Mouse (Mus musculus) urinary bladder, postnatal 36 days (tissue): ENCODE results near the gene Prkag1.
"Not testable (repeated sequence)": the region's sequence is repeated elsewhere in the genome, so short reads cannot be mapped to it uniquely, and the experiment has no call there.

Experiments
- DNase-seq, 2 experiments: peaks; one replicate each; pipeline ENCODE4 v3.0.0; 2022; ENCODE audit warnings: low spot score in 2 of 2, mixed read lengths in 1 of 2

Gene Prkag1

DNA sequence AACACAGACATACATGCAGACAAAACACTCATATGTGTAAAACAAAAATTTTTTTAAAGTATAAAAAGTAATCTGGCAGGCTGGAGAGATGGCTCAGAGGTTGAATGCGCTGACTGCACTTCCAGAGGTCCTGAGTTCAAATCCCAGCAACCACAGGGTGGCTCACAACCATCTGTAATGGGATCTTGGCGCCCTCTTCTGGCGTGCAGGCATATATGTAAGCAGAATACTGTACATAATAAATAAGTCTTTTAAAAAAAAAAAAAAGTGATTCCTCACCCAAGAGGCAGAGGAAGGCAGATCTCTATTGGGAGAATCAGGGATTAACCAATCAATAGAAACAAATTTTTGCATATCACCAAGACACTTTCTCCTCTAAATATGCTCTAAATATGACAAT, 7.9 kb downstream of the Prkag1 start:
- DNase-seq = no peak

DNA sequence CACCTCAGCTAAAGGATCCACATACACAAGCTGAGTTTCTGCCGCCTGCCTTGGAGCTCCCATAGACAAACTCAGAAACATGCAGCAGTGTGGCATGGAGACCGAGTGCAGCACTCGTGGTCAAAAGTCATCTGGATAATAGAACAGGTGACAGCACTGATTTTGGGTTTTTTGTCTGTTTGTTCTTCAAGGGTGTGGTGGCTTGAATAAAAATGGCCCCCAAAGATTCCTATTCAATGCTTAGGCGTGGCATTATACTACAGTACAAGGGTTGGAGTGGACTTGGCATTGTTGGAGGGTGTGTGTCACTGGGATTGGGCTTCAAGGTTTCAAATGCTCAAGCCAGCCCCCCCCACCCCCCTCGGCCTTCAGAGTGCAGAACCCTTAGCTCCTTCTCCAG, 9.2 kb downstream of the Prkag1 start:
- DNase-seq = no peak

GRCm38 (mm10) chr15:98821403-98821802, 9.9 kb downstream of the Prkag1 start:
- DNase-seq = no peak

GRCm38 (mm10) chr15:98820937-98821336, 10.4 kb downstream of the Prkag1 start:
- DNase-seq = no peak

DNA sequence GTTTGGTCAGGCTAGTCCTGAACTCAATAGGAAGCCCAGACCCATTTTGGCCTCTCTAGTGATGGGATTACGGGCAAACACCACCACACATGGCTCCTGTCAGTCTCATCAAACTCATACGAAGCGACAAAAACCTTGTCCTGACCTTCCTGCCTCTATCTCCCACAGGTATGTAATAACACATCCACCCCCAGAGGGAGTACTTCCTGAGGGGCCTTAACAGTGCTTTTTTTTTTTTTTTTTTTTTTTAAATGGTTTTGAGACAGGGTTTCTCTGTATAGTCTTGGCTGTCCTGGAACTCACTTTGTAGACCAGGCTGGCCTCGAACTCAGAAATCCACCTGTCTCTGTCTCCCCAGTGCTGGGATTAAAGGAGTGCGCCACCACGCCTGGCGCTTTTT, 13.2 kb downstream of the Prkag1 start:
- no peak for DNase-seq

- no peak for DNase-seq
These were observed 18.4 kb downstream of the Prkag1 start for GRCm38 (mm10) chr15:98812741-98813424.

DNA sequence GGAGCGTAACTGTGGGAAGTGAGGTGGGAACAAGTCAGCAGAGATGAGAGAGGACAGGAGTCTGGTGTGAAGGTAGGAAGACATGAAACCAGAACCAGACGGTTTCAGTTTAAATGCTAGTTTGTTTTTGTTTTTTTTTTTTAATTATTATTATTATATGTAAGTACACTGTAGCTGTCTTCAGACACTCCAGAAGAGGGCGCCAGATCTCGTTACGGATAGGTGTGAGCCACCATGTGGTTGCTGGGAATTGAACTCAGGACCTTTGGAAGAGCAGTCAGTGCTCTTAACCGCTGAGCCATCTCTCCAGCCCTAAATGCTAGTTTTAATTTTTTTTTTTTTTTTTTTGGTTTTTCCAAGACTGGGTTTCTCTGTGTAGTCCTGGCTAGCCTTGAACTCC, 21.1 kb downstream of the Prkag1 start:
- DNase-seq = not testable (repeated sequence)

GRCm38 (mm10) chr15:98809390-98809789, 21.9 kb downstream of the Prkag1 start, which contains the start of gene Ddn:
Gene Ddn (minus strand): TSS chr15:98809490.
- no peak for DNase-seq

GRCm38 (mm10) chr15:98808651-98809134, 22.6 kb downstream of the Prkag1 start:
- no peak for DNase-seq

DNA sequence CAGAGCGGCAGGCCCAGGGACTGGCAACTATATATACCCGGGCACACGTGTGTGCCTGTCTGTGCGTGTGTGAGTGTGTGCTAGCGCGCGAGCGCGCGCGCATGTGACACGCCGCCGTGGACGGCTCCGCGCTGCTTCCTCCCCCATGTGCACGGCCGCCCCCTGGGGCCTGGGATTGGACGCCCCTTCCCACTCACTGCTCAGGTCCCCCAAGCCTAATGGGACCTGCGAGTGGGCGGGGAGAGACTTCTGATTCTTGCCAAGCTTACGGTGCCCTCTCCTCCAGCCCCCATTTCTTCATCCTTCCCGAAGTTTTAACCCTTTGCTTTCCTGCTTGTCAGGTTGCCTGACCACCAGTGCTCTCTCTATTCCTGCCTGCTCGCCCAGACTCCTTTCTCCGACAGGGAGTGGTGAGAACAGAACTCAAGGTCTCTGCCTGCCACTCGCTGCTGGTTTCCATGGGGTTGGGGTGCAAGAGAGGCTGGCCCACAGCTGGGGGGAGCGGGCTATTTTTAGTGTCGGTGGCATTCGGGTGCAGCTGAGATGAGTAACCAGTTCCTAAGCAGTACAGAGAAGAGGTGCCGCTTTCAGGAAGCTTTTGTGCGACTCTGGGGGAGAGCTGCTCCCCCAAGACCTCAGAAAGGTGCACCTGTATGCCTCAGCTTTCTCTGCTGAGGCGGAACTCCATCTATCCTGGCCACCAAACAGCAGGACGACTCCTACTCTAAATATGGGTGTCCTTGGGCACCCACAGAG, 23.2 kb downstream of the Prkag1 start:
- no peak for DNase-seq

DNA sequence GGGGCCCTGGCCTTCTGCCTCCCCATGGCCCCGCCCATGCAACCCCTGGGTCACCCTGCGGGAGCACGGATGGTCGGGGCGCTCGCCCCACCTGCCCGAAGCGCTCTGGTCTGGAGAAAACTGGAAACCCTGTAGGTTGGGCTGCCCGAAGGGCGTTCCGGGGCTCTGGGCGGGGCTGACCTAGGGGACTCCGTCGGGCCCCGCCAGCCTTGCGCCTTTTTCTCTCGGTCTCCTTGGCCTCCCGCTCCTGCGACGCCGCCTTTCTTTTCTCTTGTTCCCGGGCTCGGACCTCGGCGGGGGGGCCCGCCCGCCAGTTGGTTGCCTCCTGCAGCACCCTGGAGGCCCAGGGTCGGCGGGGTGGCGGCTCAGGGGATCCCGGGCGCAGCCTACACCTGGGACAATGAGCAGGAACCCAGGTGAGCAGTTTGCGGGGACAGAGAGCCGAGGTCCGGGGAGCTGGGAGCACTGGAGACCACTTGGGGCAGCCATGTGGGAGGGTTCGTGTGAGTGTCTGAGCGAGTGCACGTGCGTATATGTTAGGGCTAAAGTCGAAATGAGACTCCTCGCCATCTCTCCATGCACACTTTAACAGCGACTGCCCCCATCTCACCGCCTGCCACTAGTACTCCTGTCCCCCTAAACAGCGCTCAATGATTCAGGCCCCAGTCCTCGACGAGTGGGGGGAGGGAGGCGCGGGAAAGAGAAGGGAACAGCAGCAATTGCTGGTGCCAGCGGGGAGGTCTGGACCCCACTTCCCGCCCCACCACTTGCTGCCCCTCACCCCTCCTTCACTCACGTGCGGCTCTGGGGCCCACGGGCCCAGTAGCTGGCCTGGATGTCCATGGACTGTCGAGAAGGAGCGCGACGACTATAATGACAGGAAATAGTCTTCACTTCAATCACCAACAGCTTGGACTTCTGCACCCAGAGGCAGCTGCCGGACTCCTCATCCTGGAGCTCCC, 24.2 kb downstream of the Prkag1 start:
- DNase-seq = no peak

DNA sequence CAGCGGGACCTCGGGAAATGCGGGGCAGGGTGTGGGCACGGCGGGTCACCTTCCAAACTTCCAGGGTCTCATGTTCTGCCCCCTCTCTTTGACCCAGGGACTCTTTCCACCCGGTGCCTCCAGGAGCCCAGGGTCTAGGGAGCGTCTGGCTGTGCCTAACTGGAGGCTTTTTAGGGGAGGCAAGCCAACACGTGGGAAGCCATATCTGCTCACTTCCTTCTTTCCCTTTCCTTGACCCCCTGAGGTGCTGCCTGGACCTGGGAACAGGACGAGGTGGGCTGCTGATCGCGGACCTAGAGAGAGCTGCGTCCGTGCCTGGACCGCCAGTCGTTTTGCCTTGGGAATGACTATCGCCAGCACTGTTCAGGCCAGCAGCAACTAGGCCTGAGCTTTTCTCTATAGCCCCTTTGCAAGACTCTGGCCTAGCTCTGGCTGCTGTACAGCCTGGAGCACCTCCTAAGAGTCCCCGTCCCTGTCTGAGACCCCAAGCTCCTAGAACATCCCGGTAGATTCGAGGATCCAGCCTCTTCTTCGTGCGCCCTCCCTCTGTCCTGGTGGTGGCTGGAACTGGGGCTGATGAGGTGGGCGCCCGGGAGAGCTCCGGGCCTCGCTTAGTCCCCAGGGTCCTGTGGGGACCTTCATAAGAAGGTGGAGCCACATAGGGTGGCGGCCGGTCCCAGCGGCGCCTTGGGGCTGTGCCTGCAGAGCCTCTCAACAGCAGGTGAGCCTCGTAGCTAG, 25.1 kb downstream of the Prkag1 start:
- DNase-seq = no peak

- DNase-seq = peak; percentile 46 to 69
These were observed 25.8 kb downstream of the Prkag1 start for GRCm38 (mm10) chr15:98805324-98806040.

DNA sequence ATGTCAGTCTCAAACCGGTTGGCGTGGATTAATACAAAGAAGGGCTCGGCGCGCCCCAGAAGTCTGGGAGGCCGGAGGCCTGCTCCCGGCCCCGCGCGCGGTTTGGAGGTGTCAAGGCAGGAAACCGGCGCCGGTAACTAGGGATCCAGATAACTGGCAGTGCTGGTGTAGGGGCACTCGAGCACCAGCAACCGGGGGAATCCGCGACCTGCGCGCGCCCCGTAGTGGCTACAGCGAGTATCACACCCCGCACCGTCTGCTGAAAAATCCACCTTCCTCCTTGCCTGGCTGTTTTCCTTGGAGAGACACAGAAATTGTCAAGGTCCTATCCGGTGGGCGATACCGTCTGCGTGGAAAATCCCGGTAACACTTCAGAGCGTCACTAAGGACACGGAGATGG, 27.3 kb downstream of the Prkag1 start:
- DNase-seq = peak; percentile 74 to 80

DNA sequence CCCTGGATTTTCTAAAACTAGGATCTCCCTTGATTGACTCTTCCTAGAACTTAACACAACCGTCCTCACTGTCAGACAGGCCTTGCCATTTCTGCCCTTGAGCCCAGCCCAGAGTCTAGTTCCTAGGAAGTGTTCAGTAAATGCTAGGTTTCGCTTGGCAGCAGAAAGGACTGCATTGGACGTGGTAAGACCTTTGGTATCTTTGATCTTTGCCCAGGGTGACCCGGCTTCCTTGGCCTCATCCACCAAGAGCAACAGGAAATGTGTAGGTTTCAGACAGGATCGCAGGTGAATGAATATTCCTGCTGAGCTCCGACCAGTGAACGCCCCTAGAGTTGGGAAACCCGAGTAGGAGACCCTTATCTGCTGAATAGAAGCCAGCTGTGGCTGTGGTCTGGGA, 28.4 kb downstream of the Prkag1 start:
- DNase-seq = no peak

- peak; percentile 65 to 77 for DNase-seq
These were observed 31.9 kb downstream of the Prkag1 start for GRCm38 (mm10) chr15:98799396-98799795.

DNA sequence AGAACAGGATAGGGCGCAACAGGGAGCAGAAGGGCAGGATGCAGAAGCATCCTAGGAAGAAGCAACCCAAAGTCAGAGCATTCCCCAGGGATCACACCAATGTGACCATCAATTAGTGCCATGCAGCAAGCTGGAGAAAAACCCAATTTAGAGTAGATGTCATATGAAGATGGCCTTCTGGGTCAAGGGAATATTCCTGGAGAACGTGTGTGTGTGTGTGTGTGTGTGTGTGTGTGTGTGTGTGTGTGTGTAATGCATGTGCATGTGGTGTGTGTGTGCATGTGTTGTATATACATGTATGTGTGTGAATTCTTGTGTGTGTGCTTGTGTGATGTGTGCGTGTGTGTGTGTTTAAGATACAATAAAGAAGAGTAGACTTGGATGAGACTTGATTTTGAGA, 32.4 kb downstream of the Prkag1 start:
- DNase-seq = no peak

GRCm38 (mm10) chr15:98797835-98798492, 33.4 kb downstream of the Prkag1 start:
- no peak for DNase-seq

DNA sequence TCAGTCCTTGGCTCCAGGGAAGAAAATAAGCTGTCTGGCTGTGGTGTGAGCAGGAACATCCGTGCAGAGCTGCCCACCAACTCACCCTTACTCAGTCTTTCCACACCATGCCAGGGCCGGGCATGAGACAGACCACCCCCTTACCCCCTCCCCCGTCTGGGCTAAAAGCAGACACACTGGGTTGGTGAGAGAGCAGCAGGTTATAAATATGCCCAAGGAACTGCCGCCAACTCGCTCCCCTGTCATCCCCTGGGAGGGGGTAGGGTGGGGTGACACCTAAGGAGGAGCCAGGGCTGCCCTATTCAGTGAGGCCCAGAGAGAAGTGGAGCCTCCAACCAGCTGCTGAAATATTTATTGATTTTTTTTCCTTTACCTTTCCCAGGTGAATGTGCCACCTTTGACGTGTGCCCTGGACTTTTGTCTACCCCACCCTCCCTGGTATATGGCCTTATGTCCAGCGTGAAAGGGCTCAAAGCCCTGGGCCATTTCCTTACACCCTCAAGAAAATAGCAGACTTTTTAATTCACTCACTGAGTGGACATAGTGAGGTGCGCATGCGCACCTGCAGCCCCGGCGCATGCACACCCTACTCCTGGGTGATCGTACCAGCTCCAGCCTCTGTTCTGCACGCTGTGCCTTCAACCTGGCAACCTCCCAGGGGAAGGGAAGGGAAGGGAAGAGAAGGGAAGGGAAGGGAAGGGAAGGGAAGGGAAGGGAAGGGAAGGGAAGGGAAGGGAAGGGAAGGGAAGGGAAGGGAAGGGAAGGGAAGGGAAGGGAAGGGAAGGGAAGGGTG, 34.3 kb downstream of the Prkag1 start:
- DNase-seq = no peak
